29 mouse cellular contexts compared by ENCODE assay signal in the genomic region with DNA sequence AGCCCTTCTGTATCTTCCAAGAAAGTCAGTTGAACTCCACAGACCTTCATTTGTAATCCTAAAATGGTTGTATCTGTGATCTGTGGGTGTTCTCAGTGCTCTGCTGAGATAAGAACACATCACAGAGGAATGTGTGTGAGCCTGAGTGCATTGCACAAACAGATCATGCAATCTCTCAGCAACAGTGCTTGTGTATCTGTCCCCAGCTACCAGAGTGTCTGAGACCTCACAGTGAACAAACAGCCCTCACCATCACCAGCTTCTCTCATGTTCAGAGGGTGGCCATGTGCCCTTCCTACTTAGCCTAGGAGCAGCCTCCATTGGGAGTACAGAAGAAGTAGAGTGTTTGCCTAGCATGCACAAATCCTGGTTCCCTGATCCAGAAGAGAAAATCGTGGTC.
DNase-seq lines count a peak whose midpoint lies in the region; ATAC-seq and TF ChIP-seq lines count a peak whose summit lies in the region.
"Had no signal": no experiment of that assay in that cellular context is flagged by ENCODE, and none has a peak within 500 bp of the region (broad histone marks: within the 10 kb centered on the region; RNA-seq: fewer than 3 reads in every experiment).

No protein-coding gene starts in this region.

- H3K9me3 ChIP-seq in hindbrain, embryonic 16.5 days (ENCODE audit: control insufficient read depth, low read length), result no peaks in the 10 kb centered on the region
- no peaks in the 10 kb centered on the region for H3K9me3 ChIP-seq in hindbrain, embryonic 13.5 days
- no peaks in the 10 kb centered on the region for H3K9me3 ChIP-seq in liver, embryonic 14.5 days (ENCODE audit: control insufficient read depth, low read length)
- H3K9me3 ChIP-seq in liver, postnatal 0 days (ENCODE audit: low read length), result no peaks in the 10 kb centered on the region
- no peaks in the 10 kb centered on the region for H3K9me3 ChIP-seq in midbrain, embryonic 16.5 days (replicated peaks; ENCODE audit: control insufficient read depth, low read length, poor library complexity, severe bottlenecking)
- H3K9me3 ChIP-seq: embryonic facial prominence, embryonic 10.5 days; embryonic facial prominence, embryonic 13.5 days; forebrain, embryonic 12.5 days; forebrain, embryonic 15.5 days; G1E; heart, embryonic 12.5 days; heart, embryonic 15.5 days; hindbrain, embryonic 15.5 days had no signal

- H3K27me3 ChIP-seq in hindbrain, embryonic 16.5 days (replicated peaks; ENCODE audit: control insufficient read depth, insufficient read depth, low read length), result no peaks in the 10 kb centered on the region
- no peaks in the 10 kb centered on the region for H3K27me3 ChIP-seq in hindbrain, embryonic 13.5 days
- H3K27me3 ChIP-seq in liver, embryonic 14.5 days (ENCODE audit: control insufficient read depth, insufficient read depth, low read length), result no peaks in the 10 kb centered on the region
- H3K27me3 ChIP-seq in liver, postnatal 0 days (ENCODE audit: insufficient read depth, low read length), result no peaks in the 10 kb centered on the region
- H3K27me3 ChIP-seq in midbrain, embryonic 16.5 days (ENCODE audit: control insufficient read depth, insufficient read depth, low read depth, low read length), result no peaks in the 10 kb centered on the region
- H3K27me3 ChIP-seq: CH12.LX; embryonic facial prominence, embryonic 13.5 days; forebrain, embryonic 12.5 days; forebrain, embryonic 15.5 days; heart, embryonic 12.5 days; heart, embryonic 15.5 days; hindbrain, embryonic 15.5 days; Patski had no signal

- H3K9ac ChIP-seq in hindbrain, embryonic 16.5 days (ENCODE audit: low read depth, low read length), result no peak overlapping the region
- H3K9ac ChIP-seq in hindbrain, embryonic 13.5 days, result no peak overlapping the region
- H3K9ac ChIP-seq in liver, embryonic 14.5 days (replicated peaks), result no peak overlapping the region
- H3K9ac ChIP-seq in liver, postnatal 0 days (replicated peaks), result no peak overlapping the region
- no peak overlapping the region for H3K9ac ChIP-seq in midbrain, embryonic 16.5 days (ENCODE audit: low read depth, low read length)
- H3K9ac ChIP-seq: embryonic facial prominence, embryonic 13.5 days; forebrain, embryonic 12.5 days; forebrain, embryonic 15.5 days; heart, embryonic 12.5 days; heart, embryonic 15.5 days; hindbrain, embryonic 15.5 days had no signal

- H3K36me3 ChIP-seq in hindbrain, embryonic 16.5 days (ENCODE audit: control insufficient read depth, insufficient read depth, low read length), result no peaks in the 10 kb centered on the region
- no peaks in the 10 kb centered on the region for H3K36me3 ChIP-seq in hindbrain, embryonic 13.5 days
- H3K36me3 ChIP-seq in liver, embryonic 14.5 days (replicated peaks; ENCODE audit: control insufficient read depth, insufficient read depth, low read depth), result no peaks in the 10 kb centered on the region
- H3K36me3 ChIP-seq in liver, postnatal 0 days (replicated peaks; ENCODE audit: insufficient read depth, low read length), result no peaks in the 10 kb centered on the region
- no peaks in the 10 kb centered on the region for H3K36me3 ChIP-seq in midbrain, embryonic 16.5 days (ENCODE audit: control insufficient read depth, insufficient read depth, low read length)
- H3K36me3 ChIP-seq: embryonic facial prominence, embryonic 10.5 days; embryonic facial prominence, embryonic 13.5 days; forebrain, embryonic 12.5 days; forebrain, embryonic 15.5 days; G1E; heart, embryonic 12.5 days; heart, embryonic 15.5 days; hindbrain, embryonic 15.5 days had no signal

- ATAC-seq in hindbrain, embryonic 16.5 days, result no peak
- no peak for ATAC-seq in hindbrain, embryonic 13.5 days (ENCODE audit: low FRiP score)
- ATAC-seq in liver, embryonic 14.5 days (ENCODE audit: insufficient read depth), result 0 out of 2 replicates have a peak, but pooled peaks have one; percentile 23
- no peak for ATAC-seq in liver, postnatal 0 days
- ATAC-seq in megakaryocyte-erythroid progenitor cell, adult 5-6 weeks (replicated peaks; ENCODE audit: low FRiP score, low TSS enrichment, poor library complexity, severe bottlenecking), result peak; percentile 88
- ATAC-seq in midbrain, embryonic 16.5 days, result no peak
- ATAC-seq: forebrain, embryonic 15.5 days; inflammation-experienced regulatory T-cells, adult 6 months; Patski had no signal

- no peak overlapping the region for H3K4me2 ChIP-seq in hindbrain, embryonic 16.5 days (ENCODE audit: low read length)
- no peak overlapping the region for H3K4me2 ChIP-seq in hindbrain, embryonic 13.5 days
- H3K4me2 ChIP-seq in liver, embryonic 14.5 days (ENCODE audit: low read depth), result no peak overlapping the region
- H3K4me2 ChIP-seq in liver, postnatal 0 days (ENCODE audit: low read depth, low read length), result no peak overlapping the region
- H3K4me2 ChIP-seq in midbrain, embryonic 16.5 days (ENCODE audit: low read length), result no peak overlapping the region
- H3K4me2 ChIP-seq: embryonic facial prominence, embryonic 13.5 days; forebrain, embryonic 12.5 days; forebrain, embryonic 15.5 days; heart, embryonic 12.5 days; heart, embryonic 15.5 days; hindbrain, embryonic 15.5 days had no signal

- 100% methylated on average over 1 of the region's 1 CpGs for WGBS in hindbrain, embryonic 16.5 days
- 93% methylated on average over 1 of the region's 1 CpGs for WGBS in hindbrain, embryonic 13.5 days
- WGBS in liver, embryonic 14.5 days (ENCODE audit: insufficient replicate concordance), result 55% methylated on average over 1 of the region's 1 CpGs
- 76% methylated on average over 1 of the region's 1 CpGs for WGBS in liver, postnatal 0 days (ENCODE audit: insufficient replicate concordance)
- WGBS in midbrain, embryonic 16.5 days, result 85% methylated on average over 1 of the region's 1 CpGs

- no peak for DNase-seq in liver, embryonic 14.5 days (ENCODE audit: low read depth in 3 of 3, low spot score in 3 of 3)
- no peak for DNase-seq in liver, postnatal 0 days
- DNase-seq: adrenal gland, adult 2 months; adrenal gland, postnatal 14 days; B cell, adult 2 months; cerebellum, adult 11 months; cerebellum, adult 2 months; cerebellum, adult 9-11 months; cerebellum, postnatal 25 days; embryo, embryonic 11 days; gastrocnemius, postnatal 25 days; heart, postnatal 10 days; heart, postnatal 36 days had no signal

- TF ChIP-seq CTCF in liver, embryonic 14.5 days (IDR thresholded peaks at IDR 0.05; ENCODE audit: low read depth), result no peak
- no peak for TF ChIP-seq CTCF in liver, postnatal 0 days (IDR thresholded peaks at IDR 0.05; ENCODE audit: low read depth)

- H3K4me1 ChIP-seq in hindbrain, embryonic 16.5 days (ENCODE audit: control insufficient read depth, insufficient read depth, low read depth, low read length), result peaks cover 4% of the 10 kb centered on the region; the same call in 1 of the 2 replicates
- no peaks in the 10 kb centered on the region for H3K4me1 ChIP-seq in hindbrain, embryonic 13.5 days (replicated peaks)
- no peaks in the 10 kb centered on the region for H3K4me1 ChIP-seq in liver, embryonic 14.5 days (replicated peaks; ENCODE audit: control insufficient read depth in 2 of 2, insufficient read depth in 2 of 2, low read length in 1 of 2)
- H3K4me1 ChIP-seq in liver, postnatal 0 days (ENCODE audit: insufficient read depth), result no peaks in the 10 kb centered on the region
- peaks cover 4% of the 10 kb centered on the region; the same call in 1 of the 2 replicates for H3K4me1 ChIP-seq in midbrain, embryonic 16.5 days (ENCODE audit: control insufficient read depth, insufficient read depth, low read length)
- H3K4me1 ChIP-seq: embryonic facial prominence, embryonic 10.5 days; embryonic facial prominence, embryonic 13.5 days; forebrain, embryonic 15.5 days; heart, embryonic 12.5 days; heart, embryonic 15.5 days; hindbrain, embryonic 15.5 days had no signal

- peak overlapping the region; percentile 16; the same call in 1 of the 2 replicates for H3K27ac ChIP-seq in hindbrain, embryonic 16.5 days (ENCODE audit: low read depth, low read length)
- H3K27ac ChIP-seq in hindbrain, embryonic 13.5 days, result no peak overlapping the region
- no peak overlapping the region for H3K27ac ChIP-seq in liver, embryonic 14.5 days
- no peak overlapping the region for H3K27ac ChIP-seq in liver, postnatal 0 days (ENCODE audit: low read depth)
- no peak overlapping the region for H3K27ac ChIP-seq in midbrain, embryonic 16.5 days (ENCODE audit: low read length)
- H3K27ac ChIP-seq: embryonic facial prominence, embryonic 10.5 days; embryonic facial prominence, embryonic 13.5 days; forebrain, embryonic 12.5 days; forebrain, embryonic 15.5 days; heart, embryonic 15.5 days had no signal

- TF ChIP-seq EP300 in liver, embryonic 14.5 days (IDR thresholded peaks at IDR 0.05; ENCODE audit: low read depth), result no peak
- TF ChIP-seq EP300 in liver, postnatal 0 days (IDR thresholded peaks at IDR 0.05; ENCODE audit: low read depth), result no peak

- no peak overlapping the region for H3K4me3 ChIP-seq in hindbrain, embryonic 16.5 days (ENCODE audit: low read length)
- H3K4me3 ChIP-seq in hindbrain, embryonic 13.5 days, result no peak overlapping the region
- no peak overlapping the region for H3K4me3 ChIP-seq in liver, embryonic 14.5 days (ENCODE audit: insufficient read depth in 1 of 2, low read depth in 2 of 2, low read length in 2 of 2)
- no peak overlapping the region for H3K4me3 ChIP-seq in liver, postnatal 0 days (ENCODE audit: low read depth, low read length)
- H3K4me3 ChIP-seq in midbrain, embryonic 16.5 days (ENCODE audit: low read depth, low read length), result no peak overlapping the region
- H3K4me3 ChIP-seq: embryonic facial prominence, embryonic 10.5 days; embryonic facial prominence, embryonic 13.5 days; erythroblast, embryonic 14.5 days; forebrain, embryonic 12.5 days; forebrain, embryonic 15.5 days; heart, embryonic 12.5 days; heart, embryonic 15.5 days; hindbrain, embryonic 15.5 days had no signal

Comparison
In these comparisons a context has a peak if more than half of its experiments do, and no peak if none do; other contexts are left out.
1. ATAC-seq: peak in liver, embryonic 14.5 days (single experiment) and megakaryocyte-erythroid progenitor cell, adult 5-6 weeks (single experiment); none in hindbrain, embryonic 16.5 days (single experiment), hindbrain, embryonic 13.5 days (single experiment), liver, postnatal 0 days (single experiment) and midbrain, embryonic 16.5 days (single experiment).